Mouse (Mus musculus) limb, embryonic 11.5 days (tissue): ENCODE data around the gene Slc39a5. TPM values are rescaled to one million over a fixed set of nuclear protein-coding genes. Genes with fewer than 3 reads are reported as not detected.

Source experiments
- ATAC-seq: fragments of 200-750 bp; cut with Nextera tagmentation; 2 replicates; pipeline ENCODE4 v1.8.0; 2017; ENCODE audit warnings: low read depth; ENCODE audit not compliant: insufficient number of reproducible peaks, low FRiP score, low TSS enrichment
- DNase-seq: peaks from one replicate; pipeline ENCODE4 v3.0.0-alpha.2; 2015; ENCODE audit warnings: low spot score
- H3K27ac ChIP-seq: fragments of 300-500 bp; sonication (generic); replicated peaks from 2 replicates; pipeline ENCODE4 v1.5.1; 2014; ENCODE audit warnings: low read depth, mild to moderate bottlenecking, low read length
- H3K27me3 ChIP-seq: fragments of 300-500 bp; sonication (generic); 2 replicates; pipeline ENCODE4 v1.6.1; 2014; ENCODE audit warnings: mild to moderate bottlenecking, low read length, mixed read lengths; ENCODE audit not compliant: control insufficient read depth, insufficient read depth
- H3K36me3 ChIP-seq: fragments of 300-500 bp; sonication (generic); 2 replicates; pipeline ENCODE4 v1.6.1; 2014; ENCODE audit warnings: mild to moderate bottlenecking, low read length, moderate library complexity, mixed read lengths; ENCODE audit not compliant: control insufficient read depth, insufficient read depth
- H3K4me1 ChIP-seq: fragments of 300-500 bp; sonication (generic); 2 replicates; pipeline ENCODE4 v1.6.1; 2014; ENCODE audit warnings: low read length, mixed read lengths; ENCODE audit not compliant: control insufficient read depth, insufficient read depth
- H3K4me2 ChIP-seq: fragments of 300-500 bp; sonication (generic); 2 replicates; pipeline ENCODE4 v1.6.1; 2014; ENCODE audit warnings: low read depth, mild to moderate bottlenecking, moderate library complexity; ENCODE audit not compliant: severe bottlenecking
- H3K4me3 ChIP-seq: fragments of 300-500 bp; sonication (generic); 2 replicates; pipeline ENCODE4 v1.5.1; 2014; ENCODE audit warnings: low read depth, low read length
- H3K9ac ChIP-seq: fragments of 300-500 bp; sonication (generic); 2 replicates; pipeline ENCODE4 v1.6.1; 2014; ENCODE audit warnings: mild to moderate bottlenecking, low read length
- H3K9me3 ChIP-seq: fragments of 300-500 bp; sonication (generic); 2 replicates; pipeline ENCODE4 v1.6.1; 2016; ENCODE audit warnings: low read length; ENCODE audit not compliant: control insufficient read depth
- whole genome bisulfite sequencing: fragments of 180-500 bp; shearing (Covaris S2); extraction: QIAGEN DNeasy Blood & Tissue Kit; methylation state at CpG from one replicate; pipeline ENCODE4 v1.1.7; 2014; 5-methylcytosine and 5-hydroxymethylcytosine counted together
- polyA plus RNA-seq: library from polyadenylated mRNA; unstranded; fragments of >200 nt; fragmentation: Nextera tagmentation; extraction: Ambion mirVana; gene quantifications from 2 replicates; pipeline ENCODE4 v1.2.1, GENCODE M21; 2014

Slc39a5 gene
- polyA plus RNA-seq, 1 experiment from 2014 or later = 0.07 TPM

GRCm38 (mm10) chr10:128377222-128377939 lies 23.6 kb downstream of the Slc39a5 start:
- Histone ChIP-seq H3K27ac (peak overlapping the region; percentile 95), H3K9ac (peak overlapping the region; percentile 98), H3K4me1 (peaks cover 16% of the 10 kb centered on the region; the same call in 1 of the 2 replicates), H3K36me3 (peaks cover 20% of the 10 kb centered on the region), H3K27me3 (no peaks in the 10 kb centered on the region), H3K4me3 (peak overlapping the region; percentile 100), H3K4me2 (peak overlapping the region; percentile 78), H3K9me3 (no peaks in the 10 kb centered on the region)
- DNase-seq = peak; percentile 80
- peak; percentile 56 for ATAC-seq
- under 1% methylated on average over 46 of the region's 47 CpGs for WGBS

GRCm38 (mm10) chr10:128376455-128377211 lies 24.4 kb downstream of the Slc39a5 start, which contains the start of gene Ankrd52:
Gene Ankrd52, plus strand, starts transcription at chr10:128377115.
- DNase-seq = peak; percentile 84
- H3K4me2 ChIP-seq = peak within 1 kb of the TSS; percentile 78
- under 1% methylated on average over 42 of the region's 73 CpGs for WGBS

GRCm38 (mm10) chr10:128376099-128376454 lies 25.0 kb downstream of the Slc39a5 start:
- Histone ChIP-seq H3K36me3 (peaks cover 11% of the 10 kb centered on the region), H3K9ac (peak overlapping the region; percentile 98), H3K27ac (peak overlapping the region; percentile 95), H3K9me3 (no peaks in the 10 kb centered on the region), H3K4me2 (peak overlapping the region; percentile 78), H3K27me3 (no peaks in the 10 kb centered on the region), H3K4me3 (peak overlapping the region; percentile 100), H3K4me1 (peaks cover 16% of the 10 kb centered on the region; the same call in 1 of the 2 replicates)
- no peak for ATAC-seq
- WGBS = 54% methylated on average over 4 of the region's 4 CpGs
- DNase-seq = no peak

More at GRCm38 (mm10) chr10:128376455-128377211, 24.4 kb downstream of the Slc39a5 start, which contains the start of gene Ankrd52:
- H3K27ac ChIP-seq = peak within 1 kb of the TSS; percentile 95
- peak; percentile 90 for ATAC-seq
- H3K36me3 ChIP-seq = peaks cover 13% of the 10 kb centered on the region
- no peaks in the 10 kb centered on the region for H3K9me3 ChIP-seq
- peak within 1 kb of the TSS; percentile 98 for H3K9ac ChIP-seq
- H3K4me3 ChIP-seq = peak within 1 kb of the TSS; percentile 100
- peaks cover 16% of the 10 kb centered on the region; the same call in 1 of the 2 replicates for H3K4me1 ChIP-seq
- H3K27me3 ChIP-seq = no peaks in the 10 kb centered on the region

GRCm38 (mm10) chr10:128374393-128374792 lies 26.6 kb downstream of the Slc39a5 start:
- no peak overlapping the region for H3K9ac ChIP-seq
- H3K4me3 ChIP-seq = no peak overlapping the region
- ATAC-seq = no peak
- H3K36me3 ChIP-seq = peaks cover 2% of the 10 kb centered on the region; the same call in 1 of the 2 replicates
- no peaks in the 10 kb centered on the region for H3K9me3 ChIP-seq
- H3K4me2 ChIP-seq = no peak overlapping the region
- H3K27ac ChIP-seq = no peak overlapping the region
- no peak for DNase-seq
- no peaks in the 10 kb centered on the region for H3K27me3 ChIP-seq
- H3K4me1 ChIP-seq = peaks cover 16% of the 10 kb centered on the region; the same call in 1 of the 2 replicates
- WGBS = 80% methylated on average over 6 of the region's 6 CpGs

GRCm38 (mm10) chr10:128372989-128373748 lies 27.9 kb downstream of the Slc39a5 start:
- H3K9ac ChIP-seq = no peak overlapping the region
- H3K4me3 ChIP-seq = no peak overlapping the region
- H3K27me3 ChIP-seq = no peaks in the 10 kb centered on the region
- ATAC-seq = no peak
- peaks cover 10% of the 10 kb centered on the region; the same call in 1 of the 2 replicates for H3K4me1 ChIP-seq
- no peak for DNase-seq
- 84% methylated on average over 6 of the region's 6 CpGs for WGBS
- no peak overlapping the region for H3K27ac ChIP-seq
- H3K36me3 ChIP-seq = no peaks in the 10 kb centered on the region; the same call in 1 of the 2 replicates
- no peak overlapping the region for H3K4me2 ChIP-seq
- H3K9me3 ChIP-seq = no peaks in the 10 kb centered on the region

- no peak overlapping the region for H3K4me3 ChIP-seq
- H3K9me3 ChIP-seq = no peaks in the 10 kb centered on the region
- 84% methylated on average over 5 of the region's 5 CpGs for WGBS
- no peak overlapping the region for H3K9ac ChIP-seq
- H3K36me3 ChIP-seq = no peaks in the 10 kb centered on the region
- H3K27ac ChIP-seq = no peak overlapping the region
- H3K27me3 ChIP-seq = no peaks in the 10 kb centered on the region
- H3K4me1 ChIP-seq = peaks cover 6% of the 10 kb centered on the region; the same call in 1 of the 2 replicates
- no peak overlapping the region for H3K4me2 ChIP-seq
- no peak for ATAC-seq
- DNase-seq = no peak
Measured at GRCm38 (mm10) chr10:128372142-128372541, 28.9 kb downstream of the Slc39a5 start.

DNA sequence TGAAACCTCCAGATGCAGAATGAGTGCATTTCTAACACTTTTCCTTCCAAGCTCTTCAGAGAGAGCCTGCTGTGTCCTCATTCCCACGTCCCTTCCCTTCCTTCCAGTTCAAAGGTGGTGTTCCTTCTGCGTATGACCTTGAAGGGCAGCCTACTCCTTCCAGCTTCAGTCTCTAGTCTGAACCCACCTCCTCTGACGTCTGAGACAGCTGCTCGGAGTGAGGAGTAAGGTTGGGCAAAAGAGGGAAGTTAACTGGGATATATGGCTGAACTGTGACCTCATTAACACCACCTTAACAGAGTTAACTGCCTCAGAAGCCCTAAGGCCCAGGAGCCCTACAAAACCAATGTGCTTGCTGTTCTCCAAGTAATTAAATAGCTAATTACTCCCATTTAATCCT lies 30.4 kb downstream of the Slc39a5 start:
- Histone ChIP-seq H3K9ac (no peak overlapping the region; the same call in 1 of the 2 replicates), H3K4me2 (no peak overlapping the region), H3K36me3 (no peaks in the 10 kb centered on the region), H3K27ac (no peak overlapping the region), H3K4me3 (no peak overlapping the region), H3K9me3 (no peaks in the 10 kb centered on the region), H3K4me1 (no peaks in the 10 kb centered on the region; the same call in 1 of the 2 replicates), H3K27me3 (no peaks in the 10 kb centered on the region)
- no peak for ATAC-seq
- 35% methylated on average over 4 of the region's 4 CpGs for WGBS
- no peak for DNase-seq

GRCm38 (mm10) chr10:128370021-128370420 lies 31.0 kb downstream of the Slc39a5 start:
- WGBS = 63% methylated on average over 6 of the region's 6 CpGs
- ATAC-seq (no peak), DNase-seq (no peak)
- Histone ChIP-seq H3K36me3 (no peaks in the 10 kb centered on the region; the same call in 1 of the 2 replicates), H3K27me3 (no peaks in the 10 kb centered on the region), H3K27ac (no peak overlapping the region), H3K9me3 (no peaks in the 10 kb centered on the region), H3K4me1 (no peaks in the 10 kb centered on the region; the same call in 1 of the 2 replicates), H3K4me2 (no peak overlapping the region), H3K4me3 (no peak overlapping the region), H3K9ac (no peak overlapping the region)
